Mouse (Mus musculus) thymus, adult 2 months (tissue): Measurements from ENCODE around the gene Mcm5.

Experiments used
- CTCF ChIP-seq: fragments of 200-500 bp; IDR thresholded peaks from 2 replicates; pipeline ENCODE4 v1.5.1; 2012; ENCODE audit warnings: mild to moderate bottlenecking, control low read depth, low read length, moderate library complexity, borderline replicate concordance; ENCODE audit not compliant: control insufficient read depth, poor library complexity, insufficient read depth; ENCODE audit errors: extremely low read depth
- POLR2A ChIP-seq: fragments of 200-500 bp; IDR thresholded peaks from 2 replicates; pipeline ENCODE4 v1.6.1; 2012; ENCODE audit warnings: mild to moderate bottlenecking, low read length, control low read depth, moderate library complexity; ENCODE audit not compliant: control insufficient read depth, poor library complexity, insufficient read depth; ENCODE audit errors: extremely low read depth

- TF ChIP-seq CTCF (no peak), POLR2A (no peak)
These were observed 27.9 kb upstream of the Mcm5 start for GRCm38 (mm10) chr8:75081364-75082040.
